Mouse (Mus musculus) liver, postnatal 0 days (tissue): ENCODE results near the gene Il10. TPM values are rescaled to one million over a fixed set of nuclear protein-coding genes. Genes with fewer than 3 reads are reported as not detected.
A peak's percentile ranks its signal among the peaks of the same experiment; 100 is the strongest.

Experiments
- ATAC-seq: fragments of 200-750 bp; cut with Nextera tagmentation; 2 replicates; pipeline ENCODE4 v1.8.0; 2017; ENCODE audit warnings: mild to moderate bottlenecking, moderate library complexity
- DNase-seq: peaks from one replicate; pipeline ENCODE4 v3.0.0-alpha.2; 2016
- H3K27ac ChIP-seq: fragments of 300-500 bp; sonication (generic); 2 replicates; pipeline ENCODE4 v1.5.1; 2014; ENCODE audit warnings: antibody characterized with exemption, moderate library complexity, mild to moderate bottlenecking, low read depth
- H3K27me3 ChIP-seq: fragments of 300-500 bp; sonication (generic); 2 replicates; pipeline ENCODE4 v1.6.1; 2014; ENCODE audit warnings: low read length, control low read depth, mixed read lengths; ENCODE audit not compliant: insufficient read depth
- H3K36me3 ChIP-seq: fragments of 300-500 bp; sonication (generic); replicated peaks from 2 replicates; pipeline ENCODE4 v1.6.1; 2014; ENCODE audit warnings: mild to moderate bottlenecking, control low read depth, low read length, moderate library complexity, mixed read lengths; ENCODE audit not compliant: insufficient read depth
- H3K4me1 ChIP-seq: fragments of 300-500 bp; sonication (generic); 2 replicates; pipeline ENCODE4 v1.6.1; 2014; ENCODE audit warnings: antibody characterized with exemption, mild to moderate bottlenecking, control low read depth; ENCODE audit not compliant: insufficient read depth
- H3K4me2 ChIP-seq: fragments of 300-500 bp; sonication (generic); 2 replicates; pipeline ENCODE4 v1.6.1; 2014; ENCODE audit warnings: low read depth, mild to moderate bottlenecking, low read length, moderate library complexity, mixed read lengths
- H3K4me3 ChIP-seq: fragments of 300-500 bp; sonication (generic); 2 replicates; pipeline ENCODE4 v1.5.1; 2014; ENCODE audit warnings: low read depth, low read length
- H3K9ac ChIP-seq: fragments of 300-500 bp; sonication (generic); replicated peaks from 2 replicates; pipeline ENCODE4 v1.6.1; 2014; ENCODE audit warnings: mild to moderate bottlenecking, moderate library complexity
- H3K9me3 ChIP-seq: fragments of 300-500 bp; sonication (generic); 2 replicates; pipeline ENCODE4 v1.6.1; 2016; ENCODE audit warnings: mild to moderate bottlenecking, control low read depth, low read length, mixed read lengths
- CTCF ChIP-seq: sonication (generic); IDR thresholded peaks from 2 replicates; pipeline ENCODE4 v1.5.1; 2016; ENCODE audit warnings: antibody characterized with exemption, low read depth
- EP300 ChIP-seq: IDR thresholded peaks from 2 replicates; pipeline ENCODE4 v1.6.1; 2016; ENCODE audit warnings: antibody characterized with exemption, low read depth, mild to moderate bottlenecking
- WGBS: fragments of 180-500 bp; shearing (Covaris S2); extraction: QIAGEN DNeasy Blood & Tissue Kit; methylation state at CpG from one replicate; pipeline ENCODE4 v1.1.7; 2014; ENCODE audit not compliant: insufficient replicate concordance; 5-methylcytosine and 5-hydroxymethylcytosine counted together
- polyA plus RNA-seq: library from polyadenylated mRNA; unstranded; fragments of >200 nt; fragmentation: Nextera tagmentation; extraction: Ambion mirVana; gene quantifications from 2 replicates; pipeline ENCODE4 v1.2.1, GENCODE M21; 2015

Il10 gene
- polyA plus RNA-seq, 1 experiment from 2014 or later = 0.19 TPM

- Histone ChIP-seq H3K27ac (no peak overlapping the region), H3K9ac (no peak overlapping the region), H3K4me1 (0 out of 2 replicates have a peak, but pooled peaks cover 2% of the 10 kb centered on the region), H3K27me3 (no peaks in the 10 kb centered on the region), H3K36me3 (no peaks in the 10 kb centered on the region), H3K9me3 (no peaks in the 10 kb centered on the region), H3K4me3 (no peak overlapping the region), H3K4me2 (no peak overlapping the region)
- ATAC-seq (no peak), DNase-seq (no peak)
- TF ChIP-seq EP300 = no peak
- TF ChIP-seq CTCF = no peak
- 49% methylated on average over 3 of the region's 3 CpGs for WGBS
Measured at GRCm38 (mm10) chr1:131031267-131031666, 11.6 kb downstream of the Il10 start.

- Histone ChIP-seq H3K27ac (no peak overlapping the region), H3K9me3 (no peaks in the 10 kb centered on the region), H3K4me1 (no peaks in the 10 kb centered on the region), H3K4me3 (no peak overlapping the region), H3K27me3 (no peaks in the 10 kb centered on the region), H3K9ac (no peak overlapping the region), H3K36me3 (no peaks in the 10 kb centered on the region), H3K4me2 (no peak overlapping the region)
- WGBS = 69% methylated on average over 5 of the region's 5 CpGs
- ATAC-seq (no peak), DNase-seq (no peak)
- TF ChIP-seq EP300 = no peak
- TF ChIP-seq CTCF = no peak
Measured at GRCm38 (mm10) chr1:131038001-131038400, 18.4 kb downstream of the Il10 start.

GRCm38 (mm10) chr1:131038415-131039017 is 18.9 kb downstream of the Il10 start:
- DNase-seq (no peak), ATAC-seq (no peak)
- Histone ChIP-seq H3K4me1 (no peaks in the 10 kb centered on the region), H3K4me2 (no peak overlapping the region), H3K27ac (no peak overlapping the region), H3K4me3 (no peak overlapping the region), H3K27me3 (no peaks in the 10 kb centered on the region), H3K9me3 (no peaks in the 10 kb centered on the region), H3K9ac (no peak overlapping the region), H3K36me3 (no peaks in the 10 kb centered on the region)
- WGBS = 80% methylated on average over 10 of the region's 10 CpGs
- no peak for TF ChIP-seq CTCF
- TF ChIP-seq EP300 = no peak

GRCm38 (mm10) chr1:131039479-131039878 is 19.8 kb downstream of the Il10 start:
- 85% methylated on average over 5 of the region's 5 CpGs for WGBS
- no peak for TF ChIP-seq EP300
- H3K27me3 ChIP-seq = no peaks in the 10 kb centered on the region
- H3K4me2 ChIP-seq = no peak overlapping the region
- no peak overlapping the region for H3K4me3 ChIP-seq
- no peaks in the 10 kb centered on the region for H3K9me3 ChIP-seq
- no peak for DNase-seq
- H3K36me3 ChIP-seq = no peaks in the 10 kb centered on the region
- ATAC-seq = peak; percentile 23; the same call in 1 of the 2 replicates
- no peak overlapping the region for H3K27ac ChIP-seq
- no peaks in the 10 kb centered on the region for H3K4me1 ChIP-seq
- H3K9ac ChIP-seq = no peak overlapping the region

- Histone ChIP-seq H3K4me1 (no peaks in the 10 kb centered on the region), H3K4me2 (no peak overlapping the region), H3K27me3 (no peaks in the 10 kb centered on the region), H3K36me3 (no peaks in the 10 kb centered on the region), H3K9me3 (no peaks in the 10 kb centered on the region), H3K27ac (no peak overlapping the region), H3K4me3 (no peak overlapping the region), H3K9ac (no peak overlapping the region)
- WGBS = 61% methylated on average over 2 of the region's 2 CpGs
- TF ChIP-seq EP300 (no peak), CTCF (no peak)
- DNase-seq = no peak
- ATAC-seq = no peak
Measured at GRCm38 (mm10) chr1:131042263-131042662, 22.6 kb downstream of the Il10 start.

- no peak for TF ChIP-seq CTCF
- no peak for TF ChIP-seq EP300
Measured at GRCm38 (mm10) chr1:131042721-131043120, 23.1 kb downstream of the Il10 start.

GRCm38 (mm10) chr1:131043636-131044035 is 24.0 kb downstream of the Il10 start:
- Histone ChIP-seq H3K36me3 (no peaks in the 10 kb centered on the region), H3K27me3 (no peaks in the 10 kb centered on the region), H3K4me3 (no peak overlapping the region), H3K27ac (no peak overlapping the region), H3K4me2 (no peak overlapping the region), H3K4me1 (no peaks in the 10 kb centered on the region), H3K9me3 (no peaks in the 10 kb centered on the region), H3K9ac (no peak overlapping the region)
- TF ChIP-seq CTCF (no peak), EP300 (no peak)
- DNase-seq (no peak), ATAC-seq (no peak)
- WGBS = 76% methylated on average over 4 of the region's 4 CpGs

More at GRCm38 (mm10) chr1:131042721-131043120, 23.1 kb downstream of the Il10 start:
- Histone ChIP-seq H3K9me3 (no peaks in the 10 kb centered on the region), H3K27me3 (no peaks in the 10 kb centered on the region), H3K4me2 (no peak overlapping the region), H3K4me3 (no peak overlapping the region), H3K4me1 (no peaks in the 10 kb centered on the region), H3K36me3 (no peaks in the 10 kb centered on the region), H3K27ac (no peak overlapping the region), H3K9ac (no peak overlapping the region)
- DNase-seq (no peak), ATAC-seq (no peak)
- WGBS = 86% methylated on average over 3 of the region's 3 CpGs
